Mouse (Mus musculus) bone marrow, adult 2 months (tissue): ENCODE data around the gene Aak1. TPM values are rescaled to one million over a fixed set of nuclear protein-coding genes. Genes with fewer than 3 reads are reported as not detected.

Experiments used
- H3K27ac ChIP-seq: fragments of 200-500 bp; 2 replicates; pipeline ENCODE4 v1.5.1; 2012; ENCODE audit warnings: low read depth, mild to moderate bottlenecking, control low read depth, inconsistent platforms, low read length; ENCODE audit not compliant: control insufficient read depth, poor library complexity, insufficient read depth
- H3K4me1 ChIP-seq: fragments of 200-500 bp; 2 replicates; pipeline ENCODE4 v1.6.1; 2011; ENCODE audit warnings: low read length; ENCODE audit not compliant: control insufficient read depth, insufficient read depth
- H3K4me3 ChIP-seq: fragments of 200-500 bp; replicated peaks from 2 replicates; pipeline ENCODE3; 2011; ENCODE audit warnings: mild to moderate bottlenecking, low read depth, low read length, control low read depth; ENCODE audit not compliant: control insufficient read depth
- CTCF ChIP-seq: fragments of 200-500 bp; IDR thresholded peaks from 2 replicates; pipeline ENCODE4 v1.5.1; 2011; ENCODE audit warnings: low read length, control low read depth; ENCODE audit not compliant: control insufficient read depth, insufficient read depth
- POLR2A ChIP-seq: fragments of 200-500 bp; IDR thresholded peaks from 2 replicates; pipeline ENCODE4 v1.6.1; 2011; ENCODE audit warnings: low read depth, mild to moderate bottlenecking, control low read depth, low read length, borderline replicate concordance; ENCODE audit not compliant: control insufficient read depth
- WGBS: fragments of 180-500 bp; shearing (Covaris S2); methylation state at CpG from one replicate; pipeline ENCODE4 v1.1.7; 2018; 5-methylcytosine and 5-hydroxymethylcytosine counted together
- polyA plus RNA-seq: library from polyadenylated mRNA; stranded (reverse); fragments of >200 nt; gene quantifications from 2 replicates; pipeline ENCODE4 v1.2.4, GENCODE M21; 2011; ENCODE audit warnings: low replicate concordance; ENCODE audit not compliant: missing spikeins, insufficient read depth, insufficient read length

The Aak1 gene
- polyA plus RNA-seq, result 11.6 and 16.9 TPM in 2 replicates

- H3K4me1 ChIP-seq, result peaks cover 4% of the 10 kb centered on the region; the same call in 1 of the 2 replicates
- TF ChIP-seq CTCF (peak; percentile 3; the same call in 1 of the 2 replicates), POLR2A (peak; percentile 23; the same call in 1 of the 2 replicates)
- H3K4me3 ChIP-seq, result peak within 1 kb of the TSS; percentile 96
- under 1% methylated on average over 60 of the region's 60 CpGs for WGBS
- H3K27ac ChIP-seq, result peak within 1 kb of the TSS; percentile 99
These were observed at the start of gene Aak1 for GRCm38 (mm10) chr6:86848915-86849644. Gene Aak1 (plus strand): TSS chr6:86849517.

- H3K27ac ChIP-seq, result no peak overlapping the region
- no peak overlapping the region for H3K4me3 ChIP-seq
- no peaks in the 10 kb centered on the region for H3K4me1 ChIP-seq
- 85% methylated on average over 3 of the region's 3 CpGs for WGBS
- TF ChIP-seq CTCF (no peak), POLR2A (no peak)
These were observed 48.9 kb upstream of the Aak1 start for GRCm38 (mm10) chr6:86800467-86800866.

GRCm38 (mm10) chr6:86801431-86801830, 47.9 kb upstream of the Aak1 start:
- no peak overlapping the region for H3K4me3 ChIP-seq
- no peak overlapping the region for H3K27ac ChIP-seq
- no peaks in the 10 kb centered on the region for H3K4me1 ChIP-seq
- no peak for TF ChIP-seq POLR2A
- no peak for TF ChIP-seq CTCF
- WGBS, result 63% methylated on average over 11 of the region's 11 CpGs

- WGBS, result 74% methylated on average over 3 of the region's 3 CpGs
- Histone ChIP-seq H3K4me3 (no peak overlapping the region), H3K27ac (no peak overlapping the region), H3K4me1 (no peaks in the 10 kb centered on the region)
- TF ChIP-seq CTCF, result no peak
- no peak for TF ChIP-seq POLR2A
These were observed 44.7 kb upstream of the Aak1 start for GRCm38 (mm10) chr6:86804646-86805045.

- no peak overlapping the region for H3K4me3 ChIP-seq
- TF ChIP-seq CTCF, result peak; percentile 95
- no peak for TF ChIP-seq POLR2A
- H3K27ac ChIP-seq, result no peak overlapping the region
- WGBS, result 2% methylated on average over 5 of the region's 5 CpGs
- H3K4me1 ChIP-seq, result no peaks in the 10 kb centered on the region
These were observed 42.7 kb upstream of the Aak1 start for GRCm38 (mm10) chr6:86806455-86807086.

- H3K4me1 ChIP-seq, result no peaks in the 10 kb centered on the region
- WGBS, result 41% methylated on average over 4 of the region's 4 CpGs
- no peak overlapping the region for H3K27ac ChIP-seq
- no peak for TF ChIP-seq POLR2A
- no peak for TF ChIP-seq CTCF
- H3K4me3 ChIP-seq, result no peak overlapping the region
These were observed 36.4 kb upstream of the Aak1 start for GRCm38 (mm10) chr6:86812919-86813318.

- 26% methylated on average over 3 of the region's 3 CpGs for WGBS
These were observed 36.0 kb upstream of the Aak1 start for GRCm38 (mm10) chr6:86813341-86813740.

GRCm38 (mm10) chr6:86814926-86815325, 34.4 kb upstream of the Aak1 start:
- WGBS, result 92% methylated on average over 3 of the region's 3 CpGs
- H3K4me3 ChIP-seq, result no peak overlapping the region
- TF ChIP-seq POLR2A, result no peak
- TF ChIP-seq CTCF, result no peak
- H3K27ac ChIP-seq, result no peak overlapping the region
- H3K4me1 ChIP-seq, result no peaks in the 10 kb centered on the region

More at GRCm38 (mm10) chr6:86813341-86813740, 36.0 kb upstream of the Aak1 start:
- Histone ChIP-seq H3K27ac (no peak overlapping the region), H3K4me3 (no peak overlapping the region), H3K4me1 (no peaks in the 10 kb centered on the region)
- no peak for TF ChIP-seq POLR2A
- peak; percentile 28; the same call in 1 of the 2 replicates for TF ChIP-seq CTCF
